Mouse (Mus musculus): ENCODE results near the gene Pkdcc. TPM values are rescaled to one million over a fixed set of nuclear protein-coding genes. Genes with fewer than 3 reads are reported as not detected.

Pkdcc gene
- polyA plus RNA-seq, 2 experiments: 20.4 to 145 TPM

GRCm38 (mm10) chr17:83201257-83201656 lies 13.8 kb upstream of the Pkdcc start:
- H3K9ac ChIP-seq (ENCODE audit: low read depth, low read length, severe bottlenecking): no peak overlapping the region
- no peaks in the 10 kb centered on the region for H3K36me3 ChIP-seq (ENCODE audit: control insufficient read depth, insufficient read depth, low read length)
- no peak overlapping the region for H3K4me2 ChIP-seq (replicated peaks; ENCODE audit: low read depth, low read length, severe bottlenecking)
- no peak for TF ChIP-seq POLR2A (IDR thresholded peaks at IDR 0.05; ENCODE audit: borderline replicate concordance, extremely low read depth, insufficient read depth, insufficient read length)
- H3K27ac ChIP-seq (replicated peaks; ENCODE audit: low read depth, low read length): no peak overlapping the region
- ATAC-seq (ENCODE audit: low FRiP score, low read depth): no peak
- WGBS: 34% methylated on average over 6 of the region's 6 CpGs
- no peak for DNase-seq (ENCODE audit: low spot score)
- no peaks in the 10 kb centered on the region for H3K9me3 ChIP-seq (ENCODE audit: control insufficient read depth, low read length)
- H3K4me1 ChIP-seq (ENCODE audit: control insufficient read depth, insufficient read depth, low read length): peaks cover 28% of the 10 kb centered on the region
- no peak overlapping the region for H3K4me3 ChIP-seq (replicated peaks; ENCODE audit: low read length)
- H3K27me3 ChIP-seq (ENCODE audit: control insufficient read depth, insufficient read depth, low read length): peaks cover 57% of the 10 kb centered on the region

GRCm38 (mm10) chr17:83203692-83204383 lies 11.3 kb upstream of the Pkdcc start:
- Histone ChIP-seq H3K27me3 (ENCODE audit: control insufficient read depth, insufficient read depth, low read length) (peaks cover 60% of the 10 kb centered on the region), H3K4me3 (replicated peaks; ENCODE audit: low read length) (no peak overlapping the region), H3K4me2 (replicated peaks; ENCODE audit: low read depth, low read length, severe bottlenecking) (no peak overlapping the region), H3K4me1 (ENCODE audit: control insufficient read depth, insufficient read depth, low read length) (peaks cover 21% of the 10 kb centered on the region), H3K36me3 (ENCODE audit: control insufficient read depth, insufficient read depth, low read length) (no peaks in the 10 kb centered on the region), H3K9me3 (ENCODE audit: control insufficient read depth, low read length) (no peaks in the 10 kb centered on the region), H3K27ac (replicated peaks; ENCODE audit: low read depth, low read length) (no peak overlapping the region), H3K9ac (ENCODE audit: low read depth, low read length, severe bottlenecking) (no peak overlapping the region)
- no peak for TF ChIP-seq POLR2A (IDR thresholded peaks at IDR 0.05; ENCODE audit: borderline replicate concordance, extremely low read depth, insufficient read depth, insufficient read length)
- DNase-seq (ENCODE audit: low spot score) (no peak), ATAC-seq (ENCODE audit: low FRiP score, low read depth) (no peak)
- WGBS: 27% methylated on average over 8 of the region's 8 CpGs

GRCm38 (mm10) chr17:83207296-83207695 lies 7.8 kb upstream of the Pkdcc start:
- 79% methylated on average over 3 of the region's 3 CpGs for WGBS
- peaks cover 50% of the 10 kb centered on the region for H3K27me3 ChIP-seq (ENCODE audit: control insufficient read depth, insufficient read depth, low read length)
- no peak for TF ChIP-seq POLR2A (IDR thresholded peaks at IDR 0.05; ENCODE audit: borderline replicate concordance, extremely low read depth, insufficient read depth, insufficient read length)

GRCm38 (mm10) chr17:83208455-83208854 lies 6.6 kb upstream of the Pkdcc start:
- no peaks in the 10 kb centered on the region for H3K9me3 ChIP-seq (ENCODE audit: control insufficient read depth, low read length)
- no peak overlapping the region for H3K4me2 ChIP-seq (replicated peaks; ENCODE audit: low read depth, low read length, severe bottlenecking)
- 54% methylated on average over 2 of the region's 2 CpGs for WGBS
- no peak for DNase-seq (ENCODE audit: low spot score)
- H3K27ac ChIP-seq (replicated peaks; ENCODE audit: low read depth, low read length): no peak overlapping the region
- H3K9ac ChIP-seq (ENCODE audit: low read depth, low read length, severe bottlenecking): no peak overlapping the region
- H3K27me3 ChIP-seq (ENCODE audit: control insufficient read depth, insufficient read depth, low read length): peaks cover 61% of the 10 kb centered on the region
- H3K4me1 ChIP-seq (ENCODE audit: control insufficient read depth, insufficient read depth, low read length): peaks cover 6% of the 10 kb centered on the region
- TF ChIP-seq POLR2A (IDR thresholded peaks at IDR 0.05; ENCODE audit: borderline replicate concordance, extremely low read depth, insufficient read depth, insufficient read length): no peak
- H3K36me3 ChIP-seq (ENCODE audit: control insufficient read depth, insufficient read depth, low read length): no peaks in the 10 kb centered on the region
- no peak for ATAC-seq (ENCODE audit: low FRiP score, low read depth)
- no peak overlapping the region for H3K4me3 ChIP-seq (replicated peaks; ENCODE audit: low read length)

More at GRCm38 (mm10) chr17:83207296-83207695, 7.8 kb upstream of the Pkdcc start:
- Histone ChIP-seq H3K4me1 (ENCODE audit: control insufficient read depth, insufficient read depth, low read length) (peaks cover 3% of the 10 kb centered on the region; the same call in 1 of the 2 replicates), H3K4me2 (replicated peaks; ENCODE audit: low read depth, low read length, severe bottlenecking) (no peak overlapping the region), H3K9me3 (ENCODE audit: control insufficient read depth, low read length) (no peaks in the 10 kb centered on the region), H3K9ac (ENCODE audit: low read depth, low read length, severe bottlenecking) (no peak overlapping the region), H3K4me3 (replicated peaks; ENCODE audit: low read length) (no peak overlapping the region), H3K27ac (replicated peaks; ENCODE audit: low read depth, low read length) (no peak overlapping the region), H3K36me3 (ENCODE audit: control insufficient read depth, insufficient read depth, low read length) (no peaks in the 10 kb centered on the region)
- DNase-seq (ENCODE audit: low spot score) (no peak), ATAC-seq (ENCODE audit: low FRiP score, low read depth) (no peak)

- TF ChIP-seq POLR2A (IDR thresholded peaks at IDR 0.05; ENCODE audit: borderline replicate concordance, extremely low read depth, insufficient read depth, insufficient read length): no peak
- H3K27ac ChIP-seq (replicated peaks; ENCODE audit: low read depth, low read length): no peak overlapping the region
- H3K4me2 ChIP-seq (replicated peaks; ENCODE audit: low read depth, low read length, severe bottlenecking): no peak overlapping the region
- WGBS: 56% methylated on average over 5 of the region's 5 CpGs
- no peak overlapping the region for H3K9ac ChIP-seq (ENCODE audit: low read depth, low read length, severe bottlenecking)
- peaks cover 12% of the 10 kb centered on the region for H3K4me1 ChIP-seq (ENCODE audit: control insufficient read depth, insufficient read depth, low read length)
- no peak for ATAC-seq (ENCODE audit: low FRiP score, low read depth)
- no peaks in the 10 kb centered on the region for H3K9me3 ChIP-seq (ENCODE audit: control insufficient read depth, low read length)
- H3K27me3 ChIP-seq (ENCODE audit: control insufficient read depth, insufficient read depth, low read length): peaks cover 59% of the 10 kb centered on the region
- no peaks in the 10 kb centered on the region for H3K36me3 ChIP-seq (ENCODE audit: control insufficient read depth, insufficient read depth, low read length)
- no peak for DNase-seq (ENCODE audit: low spot score)
- H3K4me3 ChIP-seq (replicated peaks; ENCODE audit: low read length): no peak overlapping the region
Observed at GRCm38 (mm10) chr17:83210531-83210930, 4.6 kb upstream of the Pkdcc start.
